Mouse (Mus musculus) forebrain, embryonic 13.5 days (tissue): ENCODE data around the gene Zmiz1. TPM values are rescaled to one million over a fixed set of nuclear protein-coding genes. Genes with fewer than 3 reads are reported as not detected.

ENCODE experiments used
- ATAC-seq: fragments of 200-750 bp; cut with Nextera tagmentation; 2 replicates; pipeline ENCODE4 v1.8.0; 2017
- H3K27ac ChIP-seq: fragments of 300-500 bp; sonication (generic); 2 replicates; pipeline ENCODE4 v1.5.1; 2015; ENCODE audit warnings: inconsistent platforms, mild to moderate bottlenecking, moderate library complexity
- H3K27me3 ChIP-seq: fragments of 300-500 bp; sonication (generic); 2 replicates; pipeline ENCODE4 v1.6.1; 2015; ENCODE audit warnings: mild to moderate bottlenecking, inconsistent platforms
- H3K36me3 ChIP-seq: fragments of 300-500 bp; sonication (generic); 2 replicates; pipeline ENCODE4 v1.6.1; 2015; ENCODE audit warnings: mild to moderate bottlenecking, inconsistent platforms; ENCODE audit not compliant: poor library complexity, severe bottlenecking
- H3K4me1 ChIP-seq: fragments of 300-500 bp; sonication (generic); 2 replicates; pipeline ENCODE4 v1.6.1; 2015; ENCODE audit warnings: inconsistent platforms
- H3K4me2 ChIP-seq: fragments of 300-500 bp; sonication (generic); 2 replicates; pipeline ENCODE4 v1.6.1; 2015; ENCODE audit warnings: inconsistent platforms, mild to moderate bottlenecking, moderate library complexity
- H3K4me3 ChIP-seq: fragments of 300-500 bp; sonication (generic); 2 replicates; pipeline ENCODE4 v1.5.1; 2015; ENCODE audit warnings: mild to moderate bottlenecking, inconsistent platforms
- H3K9ac ChIP-seq: fragments of 300-500 bp; sonication (generic); 2 replicates; pipeline ENCODE4 v1.6.1; 2015; ENCODE audit warnings: mild to moderate bottlenecking, inconsistent platforms
- H3K9me3 ChIP-seq: fragments of 300-500 bp; sonication (generic); replicated peaks from 2 replicates; pipeline ENCODE4 v1.6.1; 2016; ENCODE audit warnings: inconsistent platforms
- WGBS: fragments of 180-500 bp; shearing (Covaris S2); methylation state at CpG from one replicate; pipeline ENCODE4 v1.1.7; 2015; 5-methylcytosine and 5-hydroxymethylcytosine counted together
- polyA plus RNA-seq: library from polyadenylated mRNA; unstranded; fragments of >200 nt; fragmentation: Nextera tagmentation; extraction: Ambion mirVana; gene quantifications from 2 replicates; pipeline ENCODE4 v1.2.1, GENCODE M21; 2015

The Zmiz1 gene
- polyA plus RNA-seq, 1 experiment from 2014 or later: 57.2 TPM

DNA sequence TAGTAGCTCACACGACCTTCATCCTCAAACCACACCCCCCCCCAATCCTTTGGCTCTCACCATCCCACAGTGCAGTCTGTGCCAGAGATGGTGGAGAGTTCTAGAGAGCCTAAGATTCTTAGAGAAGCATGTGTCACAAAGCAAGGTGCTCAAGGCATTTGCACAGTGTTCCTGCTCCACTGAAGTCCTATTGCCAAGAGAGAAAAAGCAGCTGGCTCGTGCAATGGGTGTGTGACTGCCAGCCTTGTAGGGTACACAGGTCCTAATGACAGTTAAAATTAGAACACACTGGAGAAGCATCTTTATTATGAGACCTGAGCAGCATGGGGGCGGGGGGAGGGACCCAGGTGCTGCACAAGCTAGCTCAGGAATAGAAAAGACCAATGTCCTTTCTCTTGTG is 18.2 kb upstream of the Zmiz1 start:
- no peak overlapping the region for H3K9ac ChIP-seq
- H3K4me3 ChIP-seq: no peak overlapping the region
- no peak overlapping the region for H3K4me2 ChIP-seq
- WGBS: 60% methylated on average over 3 of the region's 3 CpGs
- 0 out of 2 replicates have a peak, but pooled peaks cover 4% of the 10 kb centered on the region for H3K27me3 ChIP-seq
- H3K4me1 ChIP-seq: no peaks in the 10 kb centered on the region
- H3K9me3 ChIP-seq: no peaks in the 10 kb centered on the region
- H3K27ac ChIP-seq: no peak overlapping the region
- ATAC-seq: no peak
- H3K36me3 ChIP-seq: no peaks in the 10 kb centered on the region

DNA sequence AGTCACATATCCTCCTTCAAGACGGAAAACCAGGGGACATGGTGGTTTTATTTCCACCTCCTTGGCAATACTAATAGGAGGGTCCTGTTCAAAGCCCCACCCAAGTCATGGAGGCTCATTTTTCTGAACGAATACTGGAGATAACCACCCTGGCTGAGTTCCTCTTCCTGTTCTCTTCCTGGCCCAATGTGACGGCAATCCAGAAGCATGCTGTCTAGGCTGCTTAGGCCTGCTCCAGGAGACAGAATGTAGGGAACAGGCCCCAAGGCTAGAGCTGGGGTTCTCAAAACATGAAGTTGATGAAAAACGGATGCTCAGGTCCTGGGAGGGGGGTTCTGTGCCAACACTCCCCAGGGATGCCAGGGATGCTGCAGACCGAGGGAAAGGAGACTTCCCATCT is 17.5 kb upstream of the Zmiz1 start:
- Histone ChIP-seq H3K4me1 (no peaks in the 10 kb centered on the region), H3K9me3 (no peaks in the 10 kb centered on the region), H3K27ac (no peak overlapping the region), H3K27me3 (0 out of 2 replicates have a peak, but pooled peaks cover 4% of the 10 kb centered on the region), H3K4me3 (no peak overlapping the region), H3K9ac (no peak overlapping the region), H3K36me3 (no peaks in the 10 kb centered on the region), H3K4me2 (no peak overlapping the region)
- ATAC-seq: no peak
- WGBS: 79% methylated on average over 5 of the region's 5 CpGs

DNA sequence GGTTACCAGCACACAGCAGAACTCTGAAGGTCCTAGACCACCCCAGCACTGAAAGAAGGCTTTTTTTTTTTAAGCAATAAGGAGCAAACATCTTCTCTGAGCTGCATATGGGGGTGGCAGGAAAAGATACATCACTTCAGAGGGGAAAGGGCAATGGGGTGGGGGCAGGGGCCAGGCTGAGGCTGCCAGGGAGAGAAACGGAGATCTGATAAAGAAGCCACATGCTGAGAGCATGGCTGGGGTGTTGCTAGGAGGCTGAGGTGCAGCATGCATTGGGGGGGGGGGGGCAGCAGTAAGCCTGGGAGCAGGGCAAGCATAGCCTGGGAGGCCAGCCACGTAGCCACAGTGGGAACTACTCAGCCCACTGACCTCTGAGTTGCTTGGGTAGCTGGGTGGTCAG is 16.3 kb upstream of the Zmiz1 start:
- Histone ChIP-seq H3K27ac (no peak overlapping the region), H3K4me3 (no peak overlapping the region), H3K4me2 (no peak overlapping the region), H3K9ac (no peak overlapping the region), H3K36me3 (no peaks in the 10 kb centered on the region), H3K4me1 (no peaks in the 10 kb centered on the region), H3K9me3 (no peaks in the 10 kb centered on the region), H3K27me3 (0 out of 2 replicates have a peak, but pooled peaks cover 4% of the 10 kb centered on the region)
- ATAC-seq: no peak
- 49% methylated on average over 2 of the region's 2 CpGs for WGBS

DNA sequence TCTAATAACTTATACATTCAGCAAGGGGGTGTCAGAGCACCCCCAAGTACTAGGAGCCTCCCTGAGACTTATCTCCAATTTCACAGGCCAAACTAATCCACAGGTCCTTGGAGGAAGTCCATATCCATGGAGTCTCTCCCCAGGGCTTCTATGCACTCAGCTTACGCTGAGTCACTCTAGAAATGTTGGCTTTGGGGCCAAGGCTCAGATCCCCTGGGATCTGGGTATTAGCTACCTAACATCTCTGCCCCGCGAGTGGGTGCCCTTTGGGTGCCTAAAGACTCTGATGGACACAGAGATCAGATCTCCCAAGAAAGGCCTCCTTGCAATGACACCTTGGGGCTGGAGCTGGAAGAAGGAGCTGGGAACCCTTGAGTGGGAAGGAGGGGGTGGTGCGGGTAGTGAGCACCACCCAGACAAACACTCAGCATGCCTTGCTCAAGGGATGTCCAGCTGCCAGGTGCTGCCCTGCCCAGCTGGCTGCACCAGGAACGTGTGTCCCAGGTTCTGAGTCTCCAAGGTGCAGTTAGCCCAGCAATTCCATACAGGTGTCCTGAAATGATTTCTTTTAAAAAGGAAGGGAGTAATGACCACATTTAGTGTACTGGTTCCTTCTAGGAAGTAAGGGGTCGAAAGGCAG is 11.7 kb upstream of the Zmiz1 start:
- H3K9ac ChIP-seq: no peak overlapping the region
- no peak for ATAC-seq
- 84% methylated on average over 6 of the region's 6 CpGs for WGBS

DNA sequence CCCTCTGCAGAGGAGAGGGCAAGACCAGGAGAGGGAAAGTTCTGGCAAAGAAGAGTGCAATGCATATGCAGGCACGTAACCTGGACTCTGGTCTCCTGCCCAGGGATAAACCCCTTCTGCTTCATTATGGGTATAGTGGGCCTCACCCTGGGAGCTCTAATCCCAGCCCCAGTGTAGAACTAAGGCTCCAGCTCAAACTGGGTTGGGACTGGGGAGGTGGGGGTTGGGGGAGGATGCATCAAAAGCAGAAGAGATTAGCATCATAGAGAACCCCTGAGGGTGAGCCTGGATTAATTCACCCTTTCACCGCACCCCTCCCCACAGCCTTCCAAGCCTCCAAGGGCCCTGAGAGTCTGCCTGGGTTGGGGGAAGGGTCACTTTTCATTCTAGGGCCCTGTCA is 10.5 kb upstream of the Zmiz1 start:
- no peak overlapping the region for H3K9ac ChIP-seq
- 22% methylated on average over 2 of the region's 2 CpGs for WGBS
- no peak for ATAC-seq
- H3K4me3 ChIP-seq: no peak overlapping the region
- no peaks in the 10 kb centered on the region for H3K27me3 ChIP-seq
- peaks cover 10% of the 10 kb centered on the region; the same call in 1 of the 2 replicates for H3K4me1 ChIP-seq
- H3K9me3 ChIP-seq: no peaks in the 10 kb centered on the region
- H3K27ac ChIP-seq: no peak overlapping the region
- no peaks in the 10 kb centered on the region for H3K36me3 ChIP-seq
- H3K4me2 ChIP-seq: no peak overlapping the region

More for the DNA sequence above, 11.7 kb upstream of the Zmiz1 start:
- H3K36me3 ChIP-seq: no peaks in the 10 kb centered on the region
- H3K9me3 ChIP-seq: no peaks in the 10 kb centered on the region
- no peak overlapping the region for H3K4me3 ChIP-seq
- H3K4me1 ChIP-seq: peaks cover 10% of the 10 kb centered on the region; the same call in 1 of the 2 replicates
- no peak overlapping the region for H3K4me2 ChIP-seq
- H3K27ac ChIP-seq: no peak overlapping the region
- no peaks in the 10 kb centered on the region for H3K27me3 ChIP-seq

DNA sequence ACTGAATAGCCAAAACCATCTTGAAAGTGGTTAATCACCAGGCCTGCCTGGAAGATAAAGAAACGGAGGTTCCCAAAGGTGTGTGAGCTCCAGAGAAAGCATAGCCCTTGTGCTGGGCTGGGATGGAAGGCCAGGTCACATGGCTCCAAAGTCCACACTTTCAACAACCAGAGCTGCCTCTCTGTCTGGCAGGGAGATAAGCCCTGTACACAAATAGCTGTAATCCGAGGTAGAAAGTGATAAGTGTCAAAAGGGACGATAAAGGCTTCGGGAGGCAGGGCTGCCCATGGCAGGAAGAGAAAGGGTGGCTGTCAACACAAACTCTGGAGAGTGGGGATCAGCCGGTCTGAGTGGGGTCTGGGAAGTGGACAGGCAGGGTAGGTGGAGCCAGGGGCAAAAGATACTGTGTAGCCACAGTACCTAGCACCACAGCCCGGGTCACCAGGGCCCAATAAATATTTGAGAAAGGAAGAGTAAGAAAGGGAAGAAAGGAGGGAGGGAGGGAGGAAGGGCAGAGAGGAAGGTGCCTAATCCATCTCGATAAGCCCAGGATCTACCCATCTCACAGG is 7.8 kb upstream of the Zmiz1 start:
- Histone ChIP-seq H3K36me3 (no peaks in the 10 kb centered on the region), H3K27ac (no peak overlapping the region), H3K27me3 (no peaks in the 10 kb centered on the region), H3K4me3 (no peak overlapping the region), H3K9me3 (no peaks in the 10 kb centered on the region), H3K9ac (no peak overlapping the region), H3K4me2 (no peak overlapping the region), H3K4me1 (peaks cover 24% of the 10 kb centered on the region)
- 57% methylated on average over 7 of the region's 7 CpGs for WGBS
- no peak for ATAC-seq

DNA sequence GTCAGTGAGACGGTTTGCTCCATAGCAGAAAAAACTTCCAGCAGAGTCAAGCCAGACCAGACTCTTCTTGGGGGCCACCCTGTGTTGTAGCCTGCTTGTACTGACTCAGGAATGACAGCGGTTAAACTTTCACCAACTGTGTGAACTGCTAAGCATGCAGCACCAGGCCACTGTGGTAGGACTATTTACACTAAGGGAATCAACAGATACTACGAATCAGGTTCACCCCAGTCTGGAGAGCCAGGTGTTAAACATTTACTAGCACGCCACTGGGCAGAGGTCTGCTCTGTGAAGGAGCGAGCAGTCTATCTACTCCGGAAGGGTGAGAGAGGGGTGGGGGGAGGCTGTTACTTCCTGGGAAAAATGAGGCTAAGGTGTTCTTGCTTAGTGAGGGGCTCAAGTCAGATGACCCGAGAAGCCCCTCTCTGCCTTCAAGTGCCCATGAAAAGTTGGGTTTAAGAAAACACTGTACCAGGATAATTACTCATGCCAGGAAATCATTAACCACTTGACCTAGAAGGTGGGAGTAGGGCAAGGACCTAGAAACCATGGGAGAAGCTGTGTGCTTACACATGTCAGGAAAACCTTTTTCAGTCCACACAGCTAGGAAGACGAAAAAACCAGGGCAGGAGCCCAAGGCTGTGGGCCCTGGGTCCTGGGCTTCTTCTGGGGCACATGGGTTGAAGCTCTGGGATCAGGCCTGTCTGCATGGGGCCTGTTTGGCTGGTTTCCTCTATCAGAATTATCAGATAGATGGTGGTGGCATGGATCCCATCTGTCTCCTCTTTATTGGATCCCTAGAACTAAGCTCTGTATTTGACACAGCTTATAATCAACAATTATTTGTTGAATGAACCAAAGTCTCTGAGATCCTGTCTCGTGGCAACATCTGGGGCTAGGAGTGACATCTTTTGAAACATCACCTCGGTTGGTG is 7.0 kb upstream of the Zmiz1 start:
- no peak overlapping the region for H3K9ac ChIP-seq
- WGBS: 85% methylated on average over 10 of the region's 10 CpGs
- no peak overlapping the region for H3K4me3 ChIP-seq
- no peaks in the 10 kb centered on the region for H3K27me3 ChIP-seq
- no peak for ATAC-seq
- peaks cover 31% of the 10 kb centered on the region for H3K4me1 ChIP-seq
- H3K4me2 ChIP-seq: no peak overlapping the region
- no peaks in the 10 kb centered on the region for H3K9me3 ChIP-seq
- H3K36me3 ChIP-seq: no peaks in the 10 kb centered on the region
- no peak overlapping the region for H3K27ac ChIP-seq

DNA sequence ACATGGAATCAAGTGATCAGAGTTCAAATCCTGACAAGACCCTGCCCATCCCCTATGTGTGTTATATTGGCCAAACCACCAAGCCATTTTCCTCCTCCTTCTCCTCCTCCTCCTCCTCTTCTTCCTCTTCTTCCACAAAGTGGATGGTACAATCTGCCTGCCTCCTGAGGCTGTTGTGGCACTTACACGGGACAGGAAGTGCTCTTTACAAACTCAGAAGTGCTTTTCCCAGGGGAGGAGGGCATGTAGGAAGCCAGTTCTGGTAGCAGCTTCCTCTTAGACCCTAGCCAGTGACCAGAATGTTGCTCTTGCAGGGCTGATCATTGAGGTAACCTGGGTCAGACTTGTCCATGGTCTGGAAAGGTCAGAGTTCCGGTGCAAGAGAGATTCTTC is 6.4 kb upstream of the Zmiz1 start:
- H3K4me2 ChIP-seq: no peak overlapping the region
- no peak overlapping the region for H3K9ac ChIP-seq
- no peaks in the 10 kb centered on the region for H3K27me3 ChIP-seq
- H3K4me1 ChIP-seq: peaks cover 31% of the 10 kb centered on the region
- no peak for ATAC-seq
- H3K27ac ChIP-seq: no peak overlapping the region
- H3K4me3 ChIP-seq: no peak overlapping the region
- H3K36me3 ChIP-seq: no peaks in the 10 kb centered on the region
- 79% methylated on average over 2 of the region's 2 CpGs for WGBS
- no peaks in the 10 kb centered on the region for H3K9me3 ChIP-seq

DNA sequence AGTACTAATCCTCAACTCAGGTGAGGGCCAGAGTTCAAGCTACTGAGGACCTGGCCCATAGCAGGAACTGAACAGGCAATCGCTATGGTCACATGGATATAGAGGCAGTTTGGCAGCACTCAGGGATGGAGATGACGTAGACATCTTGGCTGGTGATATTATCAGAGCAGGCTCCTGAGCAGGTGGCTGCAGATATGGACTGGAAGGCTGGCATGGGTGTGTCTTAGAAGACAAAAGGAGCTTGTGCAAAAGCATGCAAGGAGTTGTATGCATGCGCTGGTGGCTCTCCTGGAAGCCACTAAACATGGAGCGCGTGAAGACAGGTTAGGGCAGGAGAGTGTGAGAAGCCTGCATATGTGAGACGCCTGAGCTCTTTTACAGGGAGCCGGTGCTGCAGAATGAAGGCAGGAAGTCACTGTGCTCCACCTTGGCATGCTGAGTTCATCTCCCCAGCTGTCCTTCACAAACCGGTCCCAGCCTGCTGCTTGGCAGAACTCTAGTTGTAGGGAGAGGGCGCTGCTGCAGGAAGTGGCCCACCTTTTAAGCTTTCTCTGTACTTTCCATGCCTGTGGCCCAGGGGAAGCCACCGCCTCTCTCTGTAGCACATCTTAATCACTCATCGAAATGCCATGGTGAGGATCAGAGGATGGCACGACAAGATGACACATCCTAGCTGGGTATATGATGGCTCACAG is 4.8 kb upstream of the Zmiz1 start:
- Histone ChIP-seq H3K27ac (no peak overlapping the region), H3K4me1 (peaks cover 27% of the 10 kb centered on the region), H3K9me3 (no peaks in the 10 kb centered on the region), H3K4me3 (no peak overlapping the region), H3K9ac (no peak overlapping the region), H3K27me3 (no peaks in the 10 kb centered on the region), H3K4me2 (no peak overlapping the region), H3K36me3 (no peaks in the 10 kb centered on the region)
- WGBS: 82% methylated on average over 12 of the region's 12 CpGs
- ATAC-seq: no peak

DNA sequence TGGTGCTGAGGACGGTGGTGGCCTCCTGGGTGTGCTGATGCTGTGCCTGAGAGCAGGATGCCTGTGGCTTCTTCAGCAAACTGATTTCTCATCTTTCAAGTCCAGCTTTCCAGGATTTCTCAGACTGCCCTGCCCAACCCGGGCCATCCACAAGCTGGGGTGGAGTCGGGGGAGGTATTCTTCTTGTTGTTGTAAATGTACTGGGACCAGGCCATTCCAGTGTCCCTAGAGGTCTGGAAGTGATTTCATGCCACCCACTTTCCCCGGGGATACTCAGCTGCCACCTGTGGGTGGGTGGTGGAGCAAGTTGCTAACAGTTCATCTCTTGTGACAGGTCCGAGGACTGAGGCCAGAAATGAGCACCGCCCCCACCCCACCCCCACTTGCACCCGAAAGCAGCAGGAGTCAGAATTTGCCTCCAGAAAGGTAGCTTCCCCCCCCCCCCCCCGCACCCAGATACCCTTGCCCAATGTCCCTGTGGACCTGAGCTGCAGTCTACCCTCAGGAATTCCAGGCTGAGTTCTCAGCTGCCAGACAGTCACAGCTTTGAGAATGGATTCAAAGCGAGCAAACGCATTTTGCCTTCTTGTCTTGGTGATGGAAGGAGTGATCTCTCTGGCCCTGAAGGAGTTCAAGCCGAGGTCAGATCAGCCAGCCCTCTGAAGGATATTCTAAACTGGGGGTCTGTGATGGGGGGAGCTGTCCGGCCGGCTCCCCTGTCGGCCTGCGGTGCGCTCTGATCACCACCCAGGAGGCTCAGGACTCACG is 2.1 kb upstream of the Zmiz1 start:
- Histone ChIP-seq H3K36me3 (no peaks in the 10 kb centered on the region), H3K4me1 (peaks cover 34% of the 10 kb centered on the region), H3K9me3 (no peaks in the 10 kb centered on the region), H3K4me2 (peak overlapping the region; percentile 94), H3K4me3 (peak overlapping the region; percentile 96), H3K9ac (peak overlapping the region; percentile 100), H3K27ac (peak overlapping the region; percentile 99), H3K27me3 (no peaks in the 10 kb centered on the region)
- 2% methylated on average over 16 of the region's 17 CpGs for WGBS
- peak; percentile 1; the same call in 1 of the 2 replicates for ATAC-seq

DNA sequence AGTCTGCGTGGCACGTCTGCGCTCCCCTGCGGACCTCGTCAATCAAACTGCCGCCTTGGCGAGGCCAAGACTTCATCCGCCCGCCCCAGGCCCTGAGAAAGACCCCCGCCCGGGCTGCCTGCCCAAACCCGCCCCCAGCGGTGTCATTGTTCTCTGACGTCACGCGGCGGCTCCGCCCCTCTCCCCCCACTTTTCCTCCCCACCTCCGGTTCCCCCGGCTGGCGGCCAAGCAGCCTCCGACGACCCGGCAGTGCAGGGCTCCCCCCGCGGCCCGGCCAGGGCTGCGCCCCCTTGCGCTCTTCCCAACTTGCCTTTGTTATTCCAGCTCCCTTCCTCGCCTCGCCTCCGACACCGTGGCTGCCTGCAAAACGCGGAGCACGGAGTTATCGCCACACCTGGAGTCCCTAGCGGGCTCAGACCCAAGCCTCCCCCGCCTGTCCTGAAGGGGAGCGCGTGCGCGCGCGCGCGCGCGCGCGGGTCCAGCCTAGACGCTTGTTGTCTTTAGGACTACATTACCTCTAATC is 1.5 kb upstream of the Zmiz1 start:
- WGBS: under 1% methylated on average over 47 of the region's 52 CpGs
- Histone ChIP-seq H3K27me3 (no peaks in the 10 kb centered on the region), H3K27ac (peak overlapping the region; percentile 99), H3K9me3 (no peaks in the 10 kb centered on the region), H3K4me2 (peak overlapping the region; percentile 94), H3K4me3 (peak overlapping the region; percentile 96), H3K36me3 (no peaks in the 10 kb centered on the region), H3K9ac (peak overlapping the region; percentile 100), H3K4me1 (peaks cover 41% of the 10 kb centered on the region)
- ATAC-seq: peak; percentile 83
